Mouse (Mus musculus) adrenal gland, postnatal 4 days (tissue): ENCODE measurements at regions not wholly inside any gene's neighbourhood (a gene's known extent, or its start where the extent isn't known, plus 50 kb on each side); places are given as distances from the start of the nearest gene placed in this dataset.
"Not testable (repeated sequence)": the region's sequence is repeated elsewhere in the genome, so short reads cannot be mapped to it uniquely, and the experiment has no call there.

Source experiments
- DNase-seq, 2 experiments: peaks; one replicate each; pipeline ENCODE4 v3.0.0; 2021 to 2022; ENCODE audit warnings: low spot score in 2 of 2, mixed read lengths in 2 of 2

GRCm38 (mm10) chr2:100918122-100918521, 706.4 kb upstream of the Rag2 start:
- DNase-seq: no peak

GRCm38 (mm10) chr2:100919537-100920212, 704.8 kb upstream of the Rag2 start:
- no peak for DNase-seq

GRCm38 (mm10) chr2:100948632-100949031, 675.9 kb upstream of the Rag2 start:
- DNase-seq: not testable (repeated sequence)

GRCm38 (mm10) chr2:100959412-100959811, 665.1 kb upstream of the Rag2 start:
- no peak for DNase-seq

GRCm38 (mm10) chr2:100964584-100964983, 659.9 kb upstream of the Rag2 start:
- no peak for DNase-seq

GRCm38 (mm10) chr2:100977202-100977601, 647.3 kb upstream of the Rag2 start:
- DNase-seq: no peak

GRCm38 (mm10) chr2:100982362-100982761, 642.2 kb upstream of the Rag2 start:
- no peak for DNase-seq

GRCm38 (mm10) chr2:101015353-101015752, 609.2 kb upstream of the Rag2 start:
- no peak for DNase-seq

GRCm38 (mm10) chr2:101019384-101019783, 605.1 kb upstream of the Rag2 start:
- DNase-seq: no peak

GRCm38 (mm10) chr2:101021515-101021914, 603.0 kb upstream of the Rag2 start:
- no peak for DNase-seq

GRCm38 (mm10) chr2:101043050-101043449, 581.5 kb upstream of the Rag2 start:
- DNase-seq: no peak

- DNase-seq: no peak
Observed at GRCm38 (mm10) chr2:101062939-101063338, 561.6 kb upstream of the Rag2 start.

- no peak for DNase-seq
Observed at GRCm38 (mm10) chr2:101074990-101075389, 549.5 kb upstream of the Rag2 start.

GRCm38 (mm10) chr2:101080231-101080630, 544.3 kb upstream of the Rag2 start:
- no peak for DNase-seq

- no peak for DNase-seq
Observed at GRCm38 (mm10) chr2:101083813-101084212, 540.7 kb upstream of the Rag2 start.

GRCm38 (mm10) chr2:101084648-101085047, 539.9 kb upstream of the Rag2 start:
- DNase-seq: no peak

GRCm38 (mm10) chr2:101107183-101107872, 517.2 kb upstream of the Rag2 start:
- DNase-seq: no peak

GRCm38 (mm10) chr2:101136867-101137266, 487.7 kb upstream of the Rag2 start:
- no peak for DNase-seq

GRCm38 (mm10) chr2:101139931-101140330, 484.6 kb upstream of the Rag2 start:
- DNase-seq: no peak

- no peak for DNase-seq
Observed at GRCm38 (mm10) chr2:101156755-101157271, 467.7 kb upstream of the Rag2 start.

- no peak for DNase-seq
Observed at GRCm38 (mm10) chr2:101159276-101159675, 465.2 kb upstream of the Rag2 start.

- no peak for DNase-seq
Observed at GRCm38 (mm10) chr2:101165942-101166341, 458.6 kb upstream of the Rag2 start.

GRCm38 (mm10) chr2:101172806-101173205, 451.7 kb upstream of the Rag2 start:
- DNase-seq: no peak
